Mouse (Mus musculus) cerebellum, postnatal 14 days (tissue): ENCODE results near the gene Ugt1a1.
A peak's percentile ranks its signal among the peaks of the same experiment; 100 is the strongest.
"Not testable (repeated sequence)": the region's sequence is repeated elsewhere in the genome, so short reads cannot be mapped to it uniquely, and the experiment has no call there.

ENCODE experiments used
- DNase-seq, 2 experiments: peaks; one replicate each; pipeline ENCODE4 v3.0.0; 2021; ENCODE audit warnings: mixed read lengths in 2 of 2

The Ugt1a1 gene

GRCm38 (mm10) chr1:88211812-88212211 lies at the start of gene Ugt1a1:
TSS of gene Ugt1a1 (plus strand) at chr1:88211959.
- no peak for DNase-seq

- DNase-seq, result no peak
Observed at GRCm38 (mm10) chr1:88165711-88166110, 46.0 kb upstream of the Ugt1a1 start, which contains the start of gene Ugt1a5. TSS of gene Ugt1a5 (plus strand) at chr1:88166012.

- DNase-seq, result not testable (repeated sequence)
Observed at GRCm38 (mm10) chr1:88172190-88172589, 39.6 kb upstream of the Ugt1a1 start.

GRCm38 (mm10) chr1:88179657-88180056 lies 32.1 kb upstream of the Ugt1a1 start:
- no peak for DNase-seq

GRCm38 (mm10) chr1:88186325-88186935 lies 25.3 kb upstream of the Ugt1a1 start:
- DNase-seq, result no peak

- DNase-seq, result no peak
Observed at GRCm38 (mm10) chr1:88192136-88192535, 19.6 kb upstream of the Ugt1a1 start.

GRCm38 (mm10) chr1:88195687-88196086 lies 16.1 kb upstream of the Ugt1a1 start:
- DNase-seq, result no peak

- no peak for DNase-seq
Observed at GRCm38 (mm10) chr1:88197443-88197842, 14.3 kb upstream of the Ugt1a1 start.

- DNase-seq, result peak; percentile 48 to 62
Observed at GRCm38 (mm10) chr1:88199996-88200395, 11.8 kb upstream of the Ugt1a1 start.

- DNase-seq, result no peak
Observed at GRCm38 (mm10) chr1:88200456-88200855, 11.3 kb upstream of the Ugt1a1 start, which contains the start of gene Ugt1a2. TSS of gene Ugt1a2 (plus strand) at chr1:88200601.

- DNase-seq, result peak; percentile 86 to 91
Observed at GRCm38 (mm10) chr1:88205294-88205922, 6.4 kb upstream of the Ugt1a1 start, which contains the start of gene Dnajb3. TSS of gene Dnajb3 (minus strand) at chr1:88205782.

GRCm38 (mm10) chr1:88206843-88207479 lies 4.8 kb upstream of the Ugt1a1 start:
- no peak for DNase-seq

GRCm38 (mm10) chr1:88212341-88213045 lies 734 bp downstream of the Ugt1a1 start:
- no peak for DNase-seq

- no peak for DNase-seq
Observed at GRCm38 (mm10) chr1:88213061-88213460, 1.3 kb downstream of the Ugt1a1 start.

GRCm38 (mm10) chr1:88213766-88214461 lies 2.2 kb downstream of the Ugt1a1 start:
- DNase-seq, result no peak

GRCm38 (mm10) chr1:88214462-88214952 lies 2.7 kb downstream of the Ugt1a1 start:
- DNase-seq, result no peak

- no peak for DNase-seq
Observed at GRCm38 (mm10) chr1:88215466-88216380, 4.0 kb downstream of the Ugt1a1 start.

GRCm38 (mm10) chr1:88216551-88216950 lies 4.8 kb downstream of the Ugt1a1 start:
- DNase-seq, result no peak

- no peak for DNase-seq
Observed at GRCm38 (mm10) chr1:88217144-88217543, 5.4 kb downstream of the Ugt1a1 start.

GRCm38 (mm10) chr1:88217576-88217975 lies 5.8 kb downstream of the Ugt1a1 start:
- no peak for DNase-seq

- DNase-seq, result no peak
Observed at GRCm38 (mm10) chr1:88218051-88218450, 6.3 kb downstream of the Ugt1a1 start.
